Mouse (Mus musculus): ENCODE data around the gene Ghr. TPM values are rescaled to one million over a fixed set of nuclear protein-coding genes. Genes with fewer than 3 reads are reported as not detected.

Gene Ghr
- polyA plus RNA-seq, 1 experiment from 2014 or later: 18.1 TPM

GRCm38 (mm10) chr15:3507329-3507728 lies 76.0 kb downstream of the Ghr start:
- Histone ChIP-seq H3K4me3 (no peak overlapping the region), H3K4me1 (peaks cover 4% of the 10 kb centered on the region; the same call in 1 of the 2 replicates), H3K9me3 (replicated peaks) (no peaks in the 10 kb centered on the region), H3K27ac (no peak overlapping the region), H3K36me3 (no peaks in the 10 kb centered on the region), H3K27me3 (ENCODE audit: low read depth, poor library complexity, severe bottlenecking) (no peaks in the 10 kb centered on the region)
- WGBS: 93% methylated on average over 2 of the region's 2 CpGs
- no peak for DNase-seq (ENCODE audit: low spot score)

- Histone ChIP-seq H3K27ac (no peak overlapping the region), H3K27me3 (ENCODE audit: low read depth, poor library complexity, severe bottlenecking) (no peaks in the 10 kb centered on the region), H3K9me3 (replicated peaks) (no peaks in the 10 kb centered on the region), H3K36me3 (no peaks in the 10 kb centered on the region), H3K4me1 (peaks cover 4% of the 10 kb centered on the region; the same call in 1 of the 2 replicates), H3K4me3 (no peak overlapping the region)
- no peak for DNase-seq (ENCODE audit: low spot score)
- WGBS: 91% methylated on average over 5 of the region's 5 CpGs
These were observed 78.6 kb downstream of the Ghr start for GRCm38 (mm10) chr15:3504700-3505099.

GRCm38 (mm10) chr15:3501683-3502082 lies 81.6 kb downstream of the Ghr start:
- Histone ChIP-seq H3K36me3 (no peaks in the 10 kb centered on the region), H3K27me3 (ENCODE audit: low read depth, poor library complexity, severe bottlenecking) (no peaks in the 10 kb centered on the region), H3K9me3 (replicated peaks) (no peaks in the 10 kb centered on the region), H3K4me1 (no peaks in the 10 kb centered on the region), H3K27ac (no peak overlapping the region), H3K4me3 (no peak overlapping the region)
- DNase-seq (ENCODE audit: low spot score): no peak
- WGBS: 81% methylated on average over 3 of the region's 3 CpGs

GRCm38 (mm10) chr15:3499020-3499419 lies 84.3 kb downstream of the Ghr start:
- 97% methylated on average over 1 of the region's 1 CpGs for WGBS
- Histone ChIP-seq H3K27me3 (ENCODE audit: low read depth, poor library complexity, severe bottlenecking) (no peaks in the 10 kb centered on the region), H3K4me3 (no peak overlapping the region), H3K36me3 (no peaks in the 10 kb centered on the region), H3K27ac (no peak overlapping the region), H3K9me3 (replicated peaks) (no peaks in the 10 kb centered on the region), H3K4me1 (no peaks in the 10 kb centered on the region)
- no peak for DNase-seq (ENCODE audit: low spot score)

GRCm38 (mm10) chr15:3497946-3498580 lies 85.2 kb downstream of the Ghr start:
- Histone ChIP-seq H3K9me3 (replicated peaks) (no peaks in the 10 kb centered on the region), H3K27ac (no peak overlapping the region), H3K36me3 (no peaks in the 10 kb centered on the region), H3K27me3 (ENCODE audit: low read depth, poor library complexity, severe bottlenecking) (no peaks in the 10 kb centered on the region), H3K4me1 (no peaks in the 10 kb centered on the region), H3K4me3 (no peak overlapping the region)
- DNase-seq (ENCODE audit: low spot score): no peak
- 89% methylated on average over 9 of the region's 9 CpGs for WGBS

GRCm38 (mm10) chr15:3490868-3491267 lies 92.4 kb downstream of the Ghr start:
- 88% methylated on average over 3 of the region's 3 CpGs for WGBS
- Histone ChIP-seq H3K4me1 (no peaks in the 10 kb centered on the region), H3K9me3 (replicated peaks) (no peaks in the 10 kb centered on the region), H3K27ac (no peak overlapping the region), H3K4me3 (no peak overlapping the region), H3K27me3 (ENCODE audit: low read depth, poor library complexity, severe bottlenecking) (no peaks in the 10 kb centered on the region), H3K36me3 (no peaks in the 10 kb centered on the region)
- DNase-seq (ENCODE audit: low spot score): no peak

GRCm38 (mm10) chr15:3490011-3490410 lies 93.3 kb downstream of the Ghr start:
- H3K4me1 ChIP-seq: no peaks in the 10 kb centered on the region
- no peak overlapping the region for H3K4me3 ChIP-seq
- H3K36me3 ChIP-seq: no peaks in the 10 kb centered on the region
- H3K27me3 ChIP-seq (ENCODE audit: low read depth, poor library complexity, severe bottlenecking): no peaks in the 10 kb centered on the region
- H3K27ac ChIP-seq: no peak overlapping the region
- no peaks in the 10 kb centered on the region for H3K9me3 ChIP-seq (replicated peaks)
- WGBS: 85% methylated on average over 2 of the region's 2 CpGs
- no peak for DNase-seq (ENCODE audit: low spot score)

GRCm38 (mm10) chr15:3489180-3489579 lies 94.1 kb downstream of the Ghr start:
- no peaks in the 10 kb centered on the region for H3K36me3 ChIP-seq
- no peaks in the 10 kb centered on the region for H3K4me1 ChIP-seq
- H3K9me3 ChIP-seq (replicated peaks): no peaks in the 10 kb centered on the region
- DNase-seq (ENCODE audit: low spot score): no peak
- H3K27me3 ChIP-seq (ENCODE audit: low read depth, poor library complexity, severe bottlenecking): no peaks in the 10 kb centered on the region
- H3K4me3 ChIP-seq: no peak overlapping the region
- H3K27ac ChIP-seq: no peak overlapping the region

GRCm38 (mm10) chr15:3488601-3489000 lies 94.7 kb downstream of the Ghr start:
- H3K27ac ChIP-seq: no peak overlapping the region
- H3K36me3 ChIP-seq: no peaks in the 10 kb centered on the region
- H3K9me3 ChIP-seq (replicated peaks): no peaks in the 10 kb centered on the region
- H3K4me3 ChIP-seq: no peak overlapping the region
- no peaks in the 10 kb centered on the region for H3K27me3 ChIP-seq (ENCODE audit: low read depth, poor library complexity, severe bottlenecking)
- WGBS: 67% methylated on average over 3 of the region's 3 CpGs
- no peaks in the 10 kb centered on the region for H3K4me1 ChIP-seq
- DNase-seq (ENCODE audit: low spot score): no peak

GRCm38 (mm10) chr15:3486691-3487090 lies 96.6 kb downstream of the Ghr start:
- Histone ChIP-seq H3K27me3 (ENCODE audit: low read depth, poor library complexity, severe bottlenecking) (no peaks in the 10 kb centered on the region), H3K27ac (no peak overlapping the region), H3K4me3 (no peak overlapping the region), H3K4me1 (no peaks in the 10 kb centered on the region), H3K36me3 (no peaks in the 10 kb centered on the region), H3K9me3 (replicated peaks) (no peaks in the 10 kb centered on the region)
- WGBS: 74% methylated on average over 5 of the region's 5 CpGs
- DNase-seq (ENCODE audit: low spot score): peak; percentile 32

GRCm38 (mm10) chr15:3485367-3485766 lies 97.9 kb downstream of the Ghr start:
- 100% methylated on average over 1 of the region's 1 CpGs for WGBS
- no peaks in the 10 kb centered on the region for H3K36me3 ChIP-seq
- DNase-seq (ENCODE audit: low spot score): no peak
- H3K27ac ChIP-seq: no peak overlapping the region
- no peaks in the 10 kb centered on the region for H3K9me3 ChIP-seq (replicated peaks)
- H3K27me3 ChIP-seq (ENCODE audit: low read depth, poor library complexity, severe bottlenecking): no peaks in the 10 kb centered on the region
- no peaks in the 10 kb centered on the region for H3K4me1 ChIP-seq
- H3K4me3 ChIP-seq: no peak overlapping the region

- Histone ChIP-seq H3K27ac (no peak overlapping the region), H3K36me3 (no peaks in the 10 kb centered on the region), H3K4me1 (no peaks in the 10 kb centered on the region), H3K9me3 (replicated peaks) (no peaks in the 10 kb centered on the region), H3K27me3 (ENCODE audit: low read depth, poor library complexity, severe bottlenecking) (no peaks in the 10 kb centered on the region), H3K4me3 (no peak overlapping the region)
- no peak for DNase-seq (ENCODE audit: low spot score)
- WGBS: 92% methylated on average over 3 of the region's 3 CpGs
These were observed 99.8 kb downstream of the Ghr start for GRCm38 (mm10) chr15:3483451-3483850.

GRCm38 (mm10) chr15:3469230-3469629 lies 114.1 kb downstream of the Ghr start:
- no peaks in the 10 kb centered on the region for H3K9me3 ChIP-seq (replicated peaks)
- no peaks in the 10 kb centered on the region for H3K36me3 ChIP-seq
- H3K27ac ChIP-seq: no peak overlapping the region
- no peaks in the 10 kb centered on the region for H3K27me3 ChIP-seq (ENCODE audit: low read depth, poor library complexity, severe bottlenecking)
- no peak overlapping the region for H3K4me3 ChIP-seq
- no peak for DNase-seq (ENCODE audit: low spot score)
- H3K4me1 ChIP-seq: no peaks in the 10 kb centered on the region
- WGBS: 87% methylated on average over 4 of the region's 4 CpGs

- Histone ChIP-seq H3K9me3 (replicated peaks) (no peaks in the 10 kb centered on the region), H3K27ac (no peak overlapping the region), H3K27me3 (ENCODE audit: low read depth, poor library complexity, severe bottlenecking) (no peaks in the 10 kb centered on the region), H3K36me3 (no peaks in the 10 kb centered on the region), H3K4me1 (no peaks in the 10 kb centered on the region), H3K4me3 (no peak overlapping the region)
- 91% methylated on average over 4 of the region's 4 CpGs for WGBS
- DNase-seq (ENCODE audit: low spot score): no peak
These were observed 116.7 kb downstream of the Ghr start for GRCm38 (mm10) chr15:3466608-3467007.
